Mouse (Mus musculus) liver, embryonic 14.5 days (tissue): ENCODE data around the gene Nek9.

ENCODE experiments used
- CTCF ChIP-seq: IDR thresholded peaks from 2 replicates; pipeline ENCODE4 v1.5.1; 2016; ENCODE audit warnings: antibody characterized with exemption, low read depth, control low read depth
- EP300 ChIP-seq: IDR thresholded peaks from 2 replicates; pipeline ENCODE4 v1.6.1; 2016; ENCODE audit warnings: antibody characterized with exemption, low read depth

- no peak for TF ChIP-seq CTCF
- no peak for TF ChIP-seq EP300
Measured at GRCm38 (mm10) chr12:85292288-85292687, 46.9 kb downstream of the Nek9 start.
